Mouse (Mus musculus) MEL (cell line): ENCODE data around the gene Crhbp. TPM values are rescaled to one million over a fixed set of nuclear protein-coding genes. Genes with fewer than 3 reads are reported as not detected.

Experiments used
- DNase-seq: peaks from one replicate; pipeline ENCODE4 v3.0.0; 2011; ENCODE audit warnings: low read depth, low spot score
- H3K27ac ChIP-seq: 2 replicates; pipeline ENCODE4 v1.5.1; 2012; ENCODE audit warnings: low read depth, mild to moderate bottlenecking, control low read depth, low read length, moderate library complexity; ENCODE audit not compliant: control insufficient read depth
- H3K27me3 ChIP-seq, 2 experiments: fragments of 150-350 bp in 1 of 2; sonication (generic) in 1 of 2; 2 replicates each; pipeline ENCODE4 v1.6.1; 2012; ENCODE audit warnings: low read length in 2 of 2, mild to moderate bottlenecking in 2 of 2, improper control_type of control experiment in 1 of 2, moderate library complexity in 1 of 2; ENCODE audit not compliant: insufficient read depth in 2 of 2, control insufficient read depth in 1 of 2
- H3K36me3 ChIP-seq, 2 experiments: 2 replicates each; pipeline ENCODE4 v1.6.1; 2012 to 2014; ENCODE audit warnings: low read length in 2 of 2, improper control_type of control experiment in 1 of 2, inconsistent platforms in 1 of 2, mild to moderate bottlenecking in 1 of 2; ENCODE audit not compliant: insufficient read depth in 2 of 2, control insufficient read depth in 1 of 2
- H3K4me1 ChIP-seq, 2 experiments: fragments of 150-350 bp in 1 of 2; sonication (generic) in 1 of 2; 2 replicates each; pipeline ENCODE4 v1.6.1; 2012; ENCODE audit warnings: low read length in 2 of 2, improper control_type of control experiment in 1 of 2, mild to moderate bottlenecking in 1 of 2; ENCODE audit not compliant: insufficient read depth in 2 of 2, control insufficient read depth in 1 of 2
- H3K4me3 ChIP-seq, 2 experiments: fragments of 150-350 bp in 1 of 2; sonication (generic) in 1 of 2; 2 replicates each; pipeline ENCODE4 v1.5.1; 2012; ENCODE audit warnings: low read depth in 2 of 2, low read length in 2 of 2, mild to moderate bottlenecking in 2 of 2, moderate library complexity in 2 of 2, control low read depth in 1 of 2, improper control_type of control experiment in 1 of 2; ENCODE audit not compliant: control insufficient read depth in 1 of 2, insufficient read depth in 1 of 2
- H3K79me2 ChIP-seq: 2 replicates; pipeline ENCODE4 v1.6.1; 2012; ENCODE audit warnings: mild to moderate bottlenecking, low read length, moderate library complexity; ENCODE audit not compliant: control insufficient read depth, poor library complexity, insufficient read depth
- H3K9ac ChIP-seq: 2 replicates; pipeline ENCODE4 v1.6.1; 2012; ENCODE audit warnings: low read depth, mild to moderate bottlenecking, control low read depth, low read length, moderate library complexity; ENCODE audit not compliant: control insufficient read depth, poor library complexity, severe bottlenecking
- H3K9me3 ChIP-seq: fragments of 150-350 bp; sonication (generic); replicated peaks from 2 replicates; pipeline ENCODE4 v1.6.1; 2012; ENCODE audit warnings: mild to moderate bottlenecking, low read length, improper control_type of control experiment, moderate library complexity; ENCODE audit not compliant: insufficient read depth
- CHD2 ChIP-seq: IDR thresholded peaks from 2 replicates; pipeline ENCODE4 v1.6.1; 2011; ENCODE audit warnings: low read length, improper control_type of control experiment
- E2F4 ChIP-seq: IDR thresholded peaks from 2 replicates; pipeline ENCODE4 v1.6.1; 2011; ENCODE audit warnings: low read depth, low read length, improper control_type of control experiment, borderline replicate concordance
- ETS1 ChIP-seq: IDR thresholded peaks from 2 replicates; pipeline ENCODE4 v1.6.1; 2012; ENCODE audit warnings: low read depth, mild to moderate bottlenecking, inconsistent platforms, low read length, improper control_type of control experiment, moderate library complexity
- JUND ChIP-seq: IDR thresholded peaks from 2 replicates; pipeline ENCODE4 v1.6.1; 2011; ENCODE audit warnings: low read depth, mild to moderate bottlenecking, improper control_type of control experiment, low read length
- KAT2A ChIP-seq: conservative IDR thresholded peaks from 2 replicates; pipeline ENCODE4 v1.6.1; 2012; ENCODE audit warnings: low read depth, low read length, improper control_type of control experiment, inconsistent platforms
- MAX ChIP-seq: IDR thresholded peaks from 2 replicates; pipeline ENCODE4 v1.6.1; 2011; ENCODE audit warnings: low read length, improper control_type of control experiment
- MEF2A ChIP-seq: IDR thresholded peaks from 2 replicates; pipeline ENCODE4 v1.6.1; 2014; ENCODE audit warnings: low read depth, mild to moderate bottlenecking, inconsistent platforms, low read length, improper control_type of control experiment; ENCODE audit not compliant: poor library complexity, insufficient replicate concordance, severe bottlenecking; ENCODE audit errors: extremely low read depth
- NELFE ChIP-seq: IDR thresholded peaks from 2 replicates; pipeline ENCODE4 v1.6.1; 2011; ENCODE audit warnings: low read depth, low read length, improper control_type of control experiment
- NRF1 ChIP-seq: IDR thresholded peaks from 2 replicates; pipeline ENCODE4 v1.6.1; 2014; ENCODE audit warnings: low read depth, mild to moderate bottlenecking, inconsistent platforms, low read length, improper control_type of control experiment, moderate library complexity; ENCODE audit not compliant: poor library complexity, insufficient read depth, severe bottlenecking
- POLR2A ChIP-seq, 2 experiments: IDR thresholded peaks; 2 replicates each; pipeline ENCODE4 v1.6.1; 2011 to 2012; ENCODE audit warnings: low read length in 2 of 2, mild to moderate bottlenecking in 2 of 2, control low read depth in 1 of 2, improper control_type of control experiment in 1 of 2, low read depth in 1 of 2, moderate library complexity in 1 of 2; ENCODE audit not compliant: control insufficient read depth in 1 of 2, insufficient read depth in 1 of 2, poor library complexity in 1 of 2
- POLR2AphosphoS2 ChIP-seq: IDR thresholded peaks from 2 replicates; pipeline ENCODE4 v1.6.1; 2011; ENCODE audit warnings: low read length, improper control_type of control experiment
- RCOR1 ChIP-seq: IDR thresholded peaks from 2 replicates; pipeline ENCODE4 v1.6.1; 2012; ENCODE audit warnings: low read depth, mild to moderate bottlenecking, inconsistent platforms, low read length, improper control_type of control experiment
- SIN3A ChIP-seq: IDR thresholded peaks from 2 replicates; pipeline ENCODE4 v1.6.1; 2012; ENCODE audit warnings: low read length, improper control_type of control experiment, inconsistent platforms
- SMC3 ChIP-seq: IDR thresholded peaks from 2 replicates; pipeline ENCODE4 v1.6.1; 2011; ENCODE audit warnings: low read depth, low read length, improper control_type of control experiment
- TAL1 ChIP-seq: IDR thresholded peaks from 2 replicates; pipeline ENCODE4 v1.6.1; 2012; ENCODE audit warnings: mild to moderate bottlenecking, inconsistent platforms, low read length, moderate library complexity, mixed read lengths
- UBTF ChIP-seq: IDR thresholded peaks from 2 replicates; pipeline ENCODE4 v1.6.1; 2012; ENCODE audit warnings: low read depth, mild to moderate bottlenecking, inconsistent platforms, low read length, improper control_type of control experiment, moderate library complexity, borderline replicate concordance; ENCODE audit not compliant: insufficient read depth
- USF1 ChIP-seq: IDR thresholded peaks from 2 replicates; pipeline ENCODE4 v1.6.1; 2014; ENCODE audit warnings: low read depth, mild to moderate bottlenecking, inconsistent platforms, low read length, improper control_type of control experiment, moderate library complexity
- USF2 ChIP-seq, 2 experiments: IDR thresholded peaks; 2 replicates each; pipeline ENCODE4 v1.6.1; 2011 to 2012; ENCODE audit warnings: improper control_type of control experiment in 2 of 2, low read length in 2 of 2, borderline replicate concordance in 1 of 2, inconsistent platforms in 1 of 2, low read depth in 1 of 2, mild to moderate bottlenecking in 1 of 2; ENCODE audit not compliant: insufficient read depth in 1 of 2
- ZKSCAN1 ChIP-seq: IDR thresholded peaks from 2 replicates; pipeline ENCODE4 v1.6.1; 2012; ENCODE audit warnings: low read depth, mild to moderate bottlenecking, inconsistent platforms, low read length, improper control_type of control experiment, moderate library complexity
- ZNF384 ChIP-seq: IDR thresholded peaks from 2 replicates; pipeline ENCODE4 v1.6.1; 2012; ENCODE audit warnings: low read depth, mild to moderate bottlenecking, inconsistent platforms, low read length, improper control_type of control experiment
- polyA plus RNA-seq, 2 experiments: library from polyadenylated mRNA; stranded (reverse) in 1 of 2; unstranded in 1 of 2; fragments of >175 nt in 1 of 2; fragments of >200 nt in 1 of 2; gene quantifications; 2 replicates each; pipeline versions ENCODE4 v1.2.1 to v1.2.4; 2012; ENCODE audit warnings: low replicate concordance in 2 of 2, low read depth in 1 of 2; ENCODE audit not compliant: insufficient read length in 2 of 2, insufficient read depth in 1 of 2, missing spikeins in 1 of 2
- total RNA-seq: library from RNA; depleted of rRNA; stranded (reverse); fragments of 300-350 nt; gene quantifications from 2 replicates; pipeline ENCODE4 v1.2.3, GENCODE M21; 2012

Crhbp gene
- total and polyA plus RNA-seq, 3 experiments, result not detected

- H3K4me1 ChIP-seq, result no peaks in the 10 kb centered on the region
- DNase-seq, result no peak
- no peak overlapping the region for H3K9ac ChIP-seq
- H3K79me2 ChIP-seq, result no peaks in the 10 kb centered on the region
- no peaks in the 10 kb centered on the region for H3K36me3 ChIP-seq
- H3K27ac ChIP-seq, result no peak overlapping the region
- no peaks in the 10 kb centered on the region; a peak in 1 of 4 replicates for H3K27me3 ChIP-seq
- no peaks in the 10 kb centered on the region for H3K9me3 ChIP-seq
- H3K4me3 ChIP-seq, result no peak overlapping the region
- no peak for TF ChIP-seq ZNF384
- no peak for TF ChIP-seq ZKSCAN1
- TF ChIP-seq E2F4, result no peak
- TF ChIP-seq USF1, result no peak
These were observed 433 bp downstream of the Crhbp start for GRCm38 (mm10) chr13:95444291-95444690.

GRCm38 (mm10) chr13:95443376-95444233 is 1.1 kb downstream of the Crhbp start:
- Histone ChIP-seq H3K27me3 (no peaks in the 10 kb centered on the region; a peak in 1 of 4 replicates), H3K4me3 (no peak overlapping the region), H3K9me3 (no peaks in the 10 kb centered on the region), H3K27ac (no peak overlapping the region), H3K79me2 (no peaks in the 10 kb centered on the region), H3K36me3 (no peaks in the 10 kb centered on the region), H3K9ac (no peak overlapping the region), H3K4me1 (no peaks in the 10 kb centered on the region)
- no peak for DNase-seq
- TF ChIP-seq CHD2 (no peak), TAL1 (no peak), SMC3 (no peak), USF2 (IDR thresholded peaks at IDR 0.05; ENCODE audit: borderline replicate concordance in 1 of 2, insufficient read depth in 1 of 2, low read depth in 1 of 2, low read length in 2 of 2) (no peak), NELFE (no peak), SIN3A (no peak), MEF2A (no peak), USF1 (no peak)

GRCm38 (mm10) chr13:95442901-95443300 is 1.8 kb downstream of the Crhbp start:
- H3K4me1 ChIP-seq, result no peaks in the 10 kb centered on the region

More at GRCm38 (mm10) chr13:95442901-95443300, 1.8 kb downstream of the Crhbp start:
- no peak overlapping the region for H3K9ac ChIP-seq
- H3K79me2 ChIP-seq, result no peaks in the 10 kb centered on the region
- no peak overlapping the region for H3K4me3 ChIP-seq
- DNase-seq, result no peak
- no peak overlapping the region for H3K27ac ChIP-seq
- H3K9me3 ChIP-seq, result no peaks in the 10 kb centered on the region
- no peaks in the 10 kb centered on the region for H3K36me3 ChIP-seq
- H3K27me3 ChIP-seq, result no peaks in the 10 kb centered on the region
- TF ChIP-seq MAX (no peak), POLR2A (IDR thresholded peaks at IDR 0.05; ENCODE audit: control insufficient read depth in 1 of 2, insufficient read depth in 1 of 2, low read depth in 1 of 2, low read length in 2 of 2, poor library complexity in 1 of 2) (no peak), ZKSCAN1 (no peak), NELFE (no peak), JUND (no peak), TAL1 (no peak), MEF2A (no peak), POLR2AphosphoS2 (no peak), USF2 (IDR thresholded peaks at IDR 0.05; ENCODE audit: borderline replicate concordance in 1 of 2, insufficient read depth in 1 of 2, low read depth in 1 of 2, low read length in 2 of 2) (no peak), KAT2A (no peak), NRF1 (no peak), ETS1 (no peak), UBTF (no peak), RCOR1 (no peak)
